Mouse (Mus musculus) megakaryocyte-erythroid progenitor cell, adult 5-6 weeks (primary cell): Measurements from ENCODE around the gene Pigu. TPM values are rescaled to one million over a fixed set of nuclear protein-coding genes. Genes with fewer than 3 reads are reported as not detected.

ENCODE experiments used
- ATAC-seq: replicated peaks from 2 replicates; pipeline ENCODE4 v1.8.0; 2016; ENCODE audit warnings: mild to moderate bottlenecking, inconsistent platforms; ENCODE audit not compliant: severe bottlenecking, poor library complexity, low FRiP score, low TSS enrichment
- total RNA-seq, 2 experiments: library from RNA; stranded (forward) in 1 of 2; stranded (reverse) in 1 of 2; fragments of 200-1000, 215-1000 nt in 1 of 2; fragments of >200 nt in 1 of 2; fragmentation: Nextera tagmentation in 1 of 2; gene quantifications; 2 replicates each; pipeline ENCODE4 v1.2.3; 2014 to 2017

Gene Pigu
- total RNA-seq, 2 experiments from 2014 or later: 50.9 to 63.2 TPM

DNA sequence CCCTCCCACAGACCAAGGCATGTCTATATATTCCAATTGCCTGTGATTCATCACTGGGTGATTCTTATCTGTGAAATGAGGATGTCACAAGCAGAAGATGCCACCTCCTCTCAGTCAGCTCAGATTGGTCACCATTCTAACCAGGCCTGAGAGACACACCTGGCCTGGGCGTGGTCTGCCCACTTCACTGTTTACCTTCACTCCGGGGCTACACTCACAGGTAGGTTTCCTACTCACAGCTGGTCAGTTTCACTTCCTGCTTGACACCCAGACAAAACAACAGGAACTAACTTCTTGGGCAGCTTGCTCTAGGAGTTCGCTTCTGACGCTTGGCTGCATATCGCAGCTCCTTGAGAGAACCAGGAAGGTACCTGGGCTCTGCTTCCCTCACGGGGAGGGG lies 61.8 kb downstream of the Pigu start:
- no peak for ATAC-seq

- ATAC-seq: no peak
Measured at GRCm38 (mm10) chr2:155293946-155294345, 63.3 kb downstream of the Pigu start.

- ATAC-seq: no peak
Measured at GRCm38 (mm10) chr2:155293382-155293781, 63.8 kb downstream of the Pigu start.

- no peak for ATAC-seq
Measured at GRCm38 (mm10) chr2:155290066-155290465, 67.2 kb downstream of the Pigu start.

DNA sequence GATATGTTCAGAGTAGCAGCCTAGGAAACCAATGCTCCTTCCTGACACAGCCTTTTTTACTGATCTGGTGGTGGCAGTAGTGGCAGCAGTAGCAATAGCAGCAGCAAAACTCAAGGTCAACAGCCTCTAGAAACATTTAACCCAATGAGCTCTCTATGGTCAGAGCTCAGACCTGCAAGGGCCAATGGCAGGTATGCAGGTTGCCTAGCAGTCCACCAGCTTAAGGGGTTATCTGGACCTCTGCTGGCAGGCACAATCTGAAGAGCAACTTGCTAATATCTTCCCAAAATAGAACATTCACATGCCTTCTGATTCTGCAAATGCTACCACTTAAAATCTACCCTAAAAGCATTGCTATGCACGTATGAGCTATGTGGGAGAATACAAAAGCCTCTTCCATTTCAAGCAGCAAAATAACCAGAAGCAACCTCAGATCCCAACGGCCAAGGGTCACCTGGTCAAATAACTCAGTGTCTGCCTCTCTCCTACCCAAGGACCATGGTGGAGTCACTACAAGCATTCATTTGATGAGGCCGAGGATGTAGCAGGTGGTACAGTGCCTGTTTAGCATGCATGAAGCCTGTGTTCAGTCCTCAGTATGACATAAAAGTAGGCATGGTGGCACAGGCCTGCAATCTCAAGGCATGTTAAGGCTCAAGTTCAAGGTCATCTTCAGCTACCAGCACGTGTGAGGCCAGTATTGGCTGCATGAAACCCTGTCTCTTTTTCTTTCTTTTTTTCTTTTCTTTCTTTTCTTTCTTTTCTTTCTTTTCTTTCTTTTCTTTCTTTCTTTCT lies 69.6 kb downstream of the Pigu start:
- no peak for ATAC-seq

DNA sequence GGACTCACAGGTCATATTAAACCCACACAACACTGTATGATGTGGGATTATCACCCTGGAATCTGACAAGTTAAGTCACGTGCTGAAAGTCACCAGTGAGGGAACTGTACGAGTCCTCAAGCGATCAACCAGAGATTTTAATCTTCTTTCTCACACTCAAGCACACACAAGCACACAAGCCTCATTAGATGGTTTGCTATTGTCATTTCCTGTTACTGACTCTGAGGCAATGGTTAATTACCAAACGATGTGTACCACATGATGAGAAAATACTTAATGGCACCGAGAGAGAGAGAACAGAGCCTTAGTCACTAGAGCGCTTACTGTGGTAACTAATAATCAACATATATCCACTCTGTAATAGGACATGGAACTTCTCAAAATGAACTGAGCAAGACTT lies 71.5 kb downstream of the Pigu start:
- ATAC-seq: no peak

GRCm38 (mm10) chr2:155284647-155285046 lies 72.6 kb downstream of the Pigu start:
- ATAC-seq: no peak

DNA sequence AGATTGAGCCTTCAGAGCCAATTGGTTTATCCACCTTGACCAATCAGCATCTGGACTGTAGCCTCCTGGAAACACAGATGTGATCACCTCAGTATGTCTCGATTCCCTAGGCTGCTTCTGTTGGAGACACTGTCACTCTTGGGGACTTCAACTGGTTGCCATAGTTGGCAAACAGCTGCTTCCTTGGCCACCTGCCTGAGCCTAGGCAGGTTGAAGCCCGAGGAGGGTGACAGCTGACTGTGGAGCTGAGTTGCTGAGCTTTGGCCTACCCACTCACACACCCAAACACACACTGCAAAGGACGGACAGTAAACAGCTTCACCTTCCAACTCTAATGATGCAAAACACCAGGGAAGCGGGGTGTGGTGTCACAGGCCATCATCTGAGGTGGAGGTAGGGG lies 73.4 kb downstream of the Pigu start:
- ATAC-seq: no peak

GRCm38 (mm10) chr2:155280116-155280515 lies 77.1 kb downstream of the Pigu start:
- ATAC-seq: no peak

DNA sequence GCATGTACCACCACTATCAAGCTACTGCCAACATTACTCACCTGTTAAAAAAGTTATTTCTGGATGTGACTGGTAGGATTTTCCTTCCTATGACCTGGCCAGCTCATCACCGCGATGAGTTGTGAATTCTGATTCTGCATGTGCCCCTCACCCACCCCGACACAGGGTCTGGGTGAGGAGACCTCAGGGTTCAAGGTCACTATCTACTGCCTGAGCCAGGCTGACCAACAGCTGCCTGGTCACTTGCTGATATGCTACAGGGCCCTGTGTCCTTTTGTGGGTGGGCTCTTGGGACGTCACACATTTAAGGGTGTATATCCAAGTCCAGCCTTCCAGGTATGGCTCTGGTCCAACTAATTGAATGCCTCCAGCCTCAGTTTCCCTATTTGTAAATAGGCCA lies 78.1 kb downstream of the Pigu start:
- ATAC-seq: no peak

- ATAC-seq: no peak
Measured at GRCm38 (mm10) chr2:155278361-155278760, 78.9 kb downstream of the Pigu start.

- no peak for ATAC-seq
Measured at GRCm38 (mm10) chr2:155277721-155278120, 79.5 kb downstream of the Pigu start.

DNA sequence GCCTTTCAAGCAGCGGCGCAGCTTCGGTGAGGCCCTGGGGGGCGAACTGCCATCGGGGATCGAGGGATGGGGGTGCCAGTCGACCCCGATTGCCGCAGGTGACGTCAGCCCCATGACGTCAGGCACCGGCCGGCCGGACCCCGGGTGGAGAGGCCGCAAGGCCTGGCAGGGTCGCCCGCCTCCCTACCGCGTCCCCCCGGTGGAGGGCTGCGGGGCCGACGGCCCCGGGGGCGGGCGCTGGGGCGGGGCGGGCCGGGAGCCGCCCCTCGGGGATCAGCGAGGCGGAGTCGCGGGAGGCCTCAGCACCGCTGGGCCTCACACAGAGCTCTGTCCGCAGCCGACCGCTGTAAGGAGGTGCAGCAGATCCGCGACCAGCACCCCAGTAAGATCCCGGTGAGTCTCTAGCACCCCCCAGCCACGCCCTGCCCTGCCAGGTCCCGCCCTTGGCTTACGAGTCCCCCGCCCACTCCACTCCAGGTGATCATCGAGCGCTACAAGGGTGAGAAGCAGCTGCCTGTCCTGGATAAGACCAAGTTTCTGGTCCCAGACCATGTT lies 80.5 kb downstream of the Pigu start:
- peak; percentile 58 for ATAC-seq

DNA sequence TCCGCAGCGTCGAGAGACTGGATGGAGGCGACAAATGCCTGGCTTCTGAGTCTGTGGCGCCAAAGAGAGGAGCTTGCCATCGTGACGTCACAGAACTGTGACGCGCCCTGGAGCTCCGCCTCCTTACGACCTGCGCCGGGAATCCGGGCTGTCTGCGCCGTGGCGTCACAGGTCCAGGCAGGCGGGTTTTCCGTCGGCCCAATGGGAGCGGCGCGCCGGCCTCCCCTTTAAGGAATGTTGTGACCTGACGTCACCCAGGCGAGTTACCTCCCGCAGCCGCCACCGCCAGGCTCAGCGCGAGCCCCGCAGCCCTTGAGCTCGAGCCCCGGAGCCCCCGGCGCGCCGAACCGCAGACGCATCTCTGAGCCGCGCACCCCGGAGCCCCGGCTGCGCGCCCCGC lies 81.0 kb downstream of the Pigu start, which contains the start of gene Map1lc3a:
Gene Map1lc3a (plus strand): TSS at position 103 of the 400 bp plus-strand sequence.
- peak; percentile 80 for ATAC-seq

- ATAC-seq: no peak
Measured at GRCm38 (mm10) chr2:155273603-155274002, 83.6 kb downstream of the Pigu start.

- ATAC-seq: no peak
Measured at GRCm38 (mm10) chr2:155272396-155273170, 84.6 kb downstream of the Pigu start.

DNA sequence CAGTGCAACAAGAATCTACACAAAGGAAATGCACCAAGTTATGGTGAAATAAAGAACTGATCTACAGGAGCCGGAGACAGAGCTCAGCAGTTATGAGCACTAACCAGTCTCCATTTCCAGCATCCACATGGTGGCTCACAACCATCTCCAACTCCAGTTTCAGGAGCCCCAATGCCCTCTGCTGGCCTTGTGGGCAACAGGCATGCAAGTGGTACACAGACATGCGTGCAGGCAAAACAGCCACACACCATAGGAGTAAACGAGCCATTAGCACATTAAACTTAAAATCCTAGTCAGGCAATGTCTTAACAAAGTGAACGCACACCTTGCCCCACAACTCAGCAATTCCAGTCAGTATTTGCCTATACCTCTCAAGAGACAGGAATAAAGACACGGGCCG lies 85.3 kb downstream of the Pigu start:
- ATAC-seq: 0 out of 2 replicates have a peak, but pooled peaks have one; percentile 39

GRCm38 (mm10) chr2:155266896-155267295 lies 90.3 kb downstream of the Pigu start:
- no peak for ATAC-seq

DNA sequence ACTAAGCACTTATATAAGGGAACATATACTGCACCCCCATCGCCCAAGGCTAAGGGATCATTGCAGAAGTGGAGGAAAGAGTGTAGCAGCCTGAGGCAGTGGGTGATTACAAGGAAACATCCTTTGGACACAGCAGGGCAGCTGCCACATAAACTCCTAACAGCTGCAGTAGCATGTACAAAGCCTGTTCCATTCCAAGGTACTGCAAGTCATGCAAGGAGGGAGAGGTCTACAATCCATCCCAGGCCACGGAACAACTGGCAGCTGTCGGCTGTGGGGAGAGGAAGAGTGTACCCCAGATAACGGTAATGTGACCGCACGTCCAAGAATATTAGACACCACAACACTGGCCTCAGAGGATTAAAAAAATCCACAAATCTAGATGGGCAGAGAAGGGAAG lies 91.7 kb downstream of the Pigu start:
- no peak for ATAC-seq

GRCm38 (mm10) chr2:155249588-155249987 lies 107.6 kb downstream of the Pigu start:
- no peak for ATAC-seq
